Mouse (Mus musculus): ENCODE results near the gene Lrrfip2.

DNA sequence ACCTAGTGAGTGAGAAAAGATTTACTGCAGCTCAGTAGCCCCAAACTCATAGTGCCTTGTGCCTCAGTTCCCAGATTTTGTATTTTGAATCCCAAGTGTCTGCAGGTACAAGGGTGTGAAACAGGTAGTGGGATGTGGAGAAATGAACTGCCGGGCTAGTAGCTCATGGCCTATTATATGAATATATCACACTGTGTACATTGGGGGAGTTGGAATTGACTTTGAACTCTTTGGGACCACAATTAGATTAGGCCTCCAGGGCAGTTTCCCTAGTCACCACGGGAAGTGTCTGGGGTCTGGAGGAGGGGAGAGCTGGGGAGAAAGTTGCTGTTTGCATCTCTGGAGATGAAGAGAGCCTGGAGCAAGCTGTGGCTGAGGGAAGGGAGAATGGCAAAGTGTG, 31.0 kb downstream of the Lrrfip2 start:
- no peak for TF ChIP-seq CHD2 (IDR thresholded peaks at IDR 0.05; ENCODE audit: low read depth, low read length)
- TF ChIP-seq ZNF384 (IDR thresholded peaks at IDR 0.05; ENCODE audit: low read depth, low read length) = no peak
- TF ChIP-seq ZC3H11A (IDR thresholded peaks at IDR 0.05; ENCODE audit: borderline replicate concordance, low read depth, low read length) = no peak
- no peak for TF ChIP-seq MAFK (IDR thresholded peaks at IDR 0.05; ENCODE audit: insufficient read depth, low read depth, low read length)
